Mouse (Mus musculus) skeletal muscle tissue, adult 2 months (tissue): ENCODE results near the gene Mbtd1.
A peak's percentile ranks its signal among the peaks of the same experiment; 100 is the strongest.
"Not testable (repeated sequence)": the region's sequence is repeated elsewhere in the genome, so short reads cannot be mapped to it uniquely, and the experiment has no call there.

Experiments
- DNase-seq: peaks from one replicate; pipeline ENCODE4 v3.0.0-alpha.2; 2012; ENCODE audit warnings: low read depth, low spot score

Gene Mbtd1

DNA sequence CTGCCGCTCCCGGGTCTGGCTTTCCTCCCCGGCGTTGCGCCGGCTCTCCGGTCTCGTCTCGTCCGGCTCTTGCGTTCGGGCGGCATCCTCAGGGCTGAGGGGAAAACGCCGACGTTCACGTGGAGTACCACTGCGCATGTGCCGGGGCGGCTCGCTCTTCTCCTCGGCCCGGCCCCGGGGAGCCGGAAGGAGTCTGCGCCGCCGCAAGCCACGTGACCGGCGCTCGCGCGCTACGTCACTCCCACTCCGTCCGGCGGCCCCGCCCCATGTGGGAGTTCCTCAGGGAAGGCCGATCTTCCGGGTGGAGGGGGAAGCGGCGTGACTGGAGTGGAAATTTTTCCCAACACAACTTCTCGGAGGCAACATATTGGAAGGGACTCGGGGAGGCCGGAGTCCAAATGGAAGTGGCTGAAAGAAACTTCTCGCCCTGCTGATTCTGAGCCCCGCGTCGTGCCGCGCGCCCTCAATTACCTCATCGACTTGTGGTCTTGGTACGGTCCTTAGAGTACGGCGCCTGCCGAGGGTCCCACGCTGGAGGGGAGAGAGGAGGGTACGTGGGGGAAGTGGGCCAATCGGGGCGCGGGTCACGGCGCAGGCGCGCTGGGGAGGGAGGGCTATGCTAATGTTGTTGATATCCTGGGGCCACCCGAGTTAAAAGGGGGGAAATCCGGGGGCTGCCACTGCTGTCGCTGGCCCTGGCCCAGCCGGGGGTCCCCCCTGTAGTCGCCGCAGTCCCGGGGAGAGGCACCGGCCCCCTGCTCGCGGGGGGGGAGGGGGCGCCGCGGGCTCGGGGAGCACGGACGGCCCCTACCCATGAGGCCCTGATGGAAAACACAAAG is at the start of gene Mbtd1, which contains the start of gene Utp18:
Mbtd1 (plus strand) TSS at position 281 of the 839 bp plus-strand sequence.
Utp18 (minus strand) TSS at position 195 of the 839 bp plus-strand sequence.
- DNase-seq, result peak; percentile 95

DNA sequence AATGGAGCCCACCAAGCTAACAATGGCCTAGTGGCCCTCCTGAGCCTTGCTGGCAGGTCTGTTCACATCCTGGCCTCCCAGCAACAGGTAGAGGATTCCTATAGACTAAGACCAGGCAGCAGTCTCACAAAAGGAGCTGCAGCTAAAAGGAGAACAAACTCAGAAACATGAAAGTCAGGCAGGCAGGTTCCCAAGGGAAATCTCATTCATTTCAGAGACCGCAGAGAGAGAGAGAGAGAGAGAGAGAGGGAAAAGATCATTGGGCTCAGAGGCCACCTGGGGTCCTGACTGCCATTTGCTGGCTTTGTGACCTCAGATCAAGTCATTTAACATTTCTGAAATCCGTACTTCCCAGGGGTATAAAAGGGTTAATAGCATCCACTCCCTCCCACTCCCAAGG is 38.3 kb upstream of the Mbtd1 start:
- DNase-seq, result no peak

DNA sequence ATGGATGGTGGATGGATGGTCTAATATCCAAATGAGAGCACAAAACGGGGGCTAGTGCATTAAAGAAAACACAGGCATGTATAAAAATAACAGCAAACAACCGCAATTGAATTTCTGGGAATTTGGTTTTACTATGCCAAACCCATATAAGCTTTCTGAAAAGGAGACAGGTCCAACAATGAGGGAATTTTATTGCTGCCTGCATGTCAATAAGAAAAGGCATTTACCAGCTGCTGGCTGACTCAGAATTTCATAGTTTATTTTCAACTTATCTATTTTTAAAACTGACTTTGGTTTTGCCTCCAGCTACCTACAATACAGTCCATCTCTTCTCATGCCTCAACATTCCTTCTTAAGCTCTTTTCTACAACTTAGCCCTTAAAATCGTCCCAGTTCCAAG is 33.1 kb upstream of the Mbtd1 start:
- no peak for DNase-seq

DNA sequence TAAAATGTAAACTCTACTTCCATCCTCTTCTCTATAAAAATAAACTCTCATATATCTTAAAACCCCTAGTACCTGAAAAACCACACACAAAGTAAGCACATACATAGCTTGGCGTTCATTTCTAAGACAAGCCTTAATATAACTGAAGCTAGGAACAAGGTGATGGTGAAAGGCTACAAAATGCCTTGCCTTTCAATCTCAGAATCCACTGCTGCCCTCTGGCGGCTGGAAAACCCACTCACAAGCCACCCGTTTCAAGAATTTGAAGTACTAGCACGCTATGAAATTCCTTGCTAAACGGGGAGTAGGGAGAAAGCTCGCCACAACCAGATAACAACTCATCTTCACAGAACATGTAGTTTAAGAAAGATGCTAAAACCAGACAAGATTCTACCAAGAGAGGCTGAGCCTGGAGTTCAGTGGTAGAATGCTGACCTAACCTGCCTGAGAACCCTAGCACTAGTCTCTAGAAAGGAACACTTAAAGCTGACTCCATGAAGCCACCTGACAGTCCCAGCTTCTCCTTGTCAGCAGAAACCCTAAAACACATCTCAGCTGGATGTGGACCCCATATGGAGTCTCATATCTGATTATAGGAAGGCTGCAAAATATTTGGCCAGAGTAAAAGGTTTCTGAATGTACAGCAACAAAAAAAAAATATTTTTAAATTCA is 29.2 kb upstream of the Mbtd1 start:
- DNase-seq, result peak; percentile 2

DNA sequence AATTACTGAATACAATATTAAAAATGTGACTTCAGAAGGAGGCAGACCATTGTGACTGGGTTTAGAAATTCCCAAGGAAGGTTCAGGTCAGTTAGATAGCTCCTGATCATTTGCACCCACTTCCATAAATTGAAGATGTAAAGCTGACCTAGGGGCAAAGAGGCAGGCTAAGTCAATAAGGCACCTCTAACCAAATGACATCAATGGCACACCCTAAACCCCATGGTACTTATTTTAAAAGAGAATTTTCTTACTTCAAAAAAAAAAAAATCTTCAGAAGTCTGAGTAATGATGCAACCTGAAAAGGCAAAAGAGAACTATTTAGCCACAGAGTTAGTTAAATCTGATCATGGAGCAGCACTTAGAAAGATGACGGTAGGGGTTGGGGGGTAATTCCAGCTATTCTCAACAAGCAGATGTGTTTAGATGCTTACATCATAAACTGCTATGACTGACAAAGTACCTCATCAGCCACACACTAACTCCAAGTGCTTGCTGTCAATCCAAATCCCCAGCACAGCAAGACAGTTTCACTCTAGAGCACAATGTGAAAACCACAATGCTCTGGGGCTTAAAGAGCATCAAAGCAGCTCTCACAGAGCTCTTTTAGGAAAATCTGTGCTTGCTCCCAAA is 25.0 kb upstream of the Mbtd1 start:
- DNase-seq, result no peak

DNA sequence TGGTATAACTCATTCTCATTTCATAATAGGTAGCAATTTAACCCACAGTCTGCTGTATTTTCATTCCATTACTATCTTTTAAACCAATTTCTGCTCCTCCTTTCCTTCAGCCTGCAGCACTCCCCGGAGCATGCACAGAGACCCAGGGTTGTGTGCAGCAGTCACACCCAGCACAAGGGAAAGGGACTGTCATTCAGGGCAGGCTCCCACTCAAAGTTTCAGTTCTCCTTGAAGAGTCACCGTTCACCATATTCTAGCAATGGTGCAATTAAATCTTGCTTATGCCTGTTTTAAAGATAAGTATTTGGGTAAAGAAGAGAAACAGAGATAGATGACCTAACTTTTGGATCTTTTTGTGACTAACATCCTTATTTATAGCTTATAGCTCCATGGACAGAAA is 24.5 kb upstream of the Mbtd1 start:
- no peak for DNase-seq

DNA sequence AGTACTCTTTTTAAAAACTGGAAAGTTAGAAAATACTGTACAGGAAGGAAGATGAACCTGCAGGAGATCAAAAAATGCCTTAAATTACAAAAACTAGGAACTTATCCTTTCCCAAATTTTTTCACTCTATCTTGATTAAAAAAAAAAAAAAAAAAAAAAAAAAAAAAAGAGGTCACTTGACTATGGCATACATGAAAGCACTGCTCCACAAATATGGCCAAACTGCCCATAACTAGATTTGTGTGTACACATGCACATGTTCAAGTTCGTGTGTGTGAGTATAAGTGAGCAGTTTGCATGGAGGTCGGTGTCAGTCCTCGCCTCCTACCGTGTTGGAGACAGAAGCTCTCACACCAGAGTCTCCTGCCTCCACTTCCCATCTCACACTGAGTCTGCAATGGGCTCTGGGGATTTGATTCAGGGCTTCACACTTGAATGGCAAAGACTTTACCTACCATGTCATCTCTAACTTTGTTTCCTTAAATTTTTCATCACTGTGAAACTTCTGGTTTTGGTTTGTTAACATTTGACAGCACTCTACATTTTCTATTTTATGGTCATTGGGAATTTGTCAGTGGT is 23.5 kb upstream of the Mbtd1 start:
- DNase-seq, result no peak

DNA sequence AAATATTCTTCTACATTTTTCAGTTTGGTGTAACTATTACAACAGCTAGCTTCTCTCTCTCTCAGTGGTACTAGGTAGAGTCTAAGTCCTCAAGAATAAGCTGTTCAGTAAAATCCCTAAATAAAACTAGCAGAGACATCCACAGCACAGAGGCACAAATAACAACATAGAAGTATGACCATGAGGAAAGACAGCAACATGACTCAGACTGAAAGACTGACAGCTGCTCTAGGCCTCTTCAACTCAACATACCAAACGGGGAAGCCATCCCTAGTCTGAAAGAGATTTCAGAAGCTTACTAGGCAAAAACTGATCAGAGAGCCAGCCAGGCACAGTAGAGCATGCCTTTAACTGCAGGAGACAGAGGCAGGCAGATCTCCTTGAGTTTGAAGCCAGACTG is 23.0 kb upstream of the Mbtd1 start:
- no peak for DNase-seq

DNA sequence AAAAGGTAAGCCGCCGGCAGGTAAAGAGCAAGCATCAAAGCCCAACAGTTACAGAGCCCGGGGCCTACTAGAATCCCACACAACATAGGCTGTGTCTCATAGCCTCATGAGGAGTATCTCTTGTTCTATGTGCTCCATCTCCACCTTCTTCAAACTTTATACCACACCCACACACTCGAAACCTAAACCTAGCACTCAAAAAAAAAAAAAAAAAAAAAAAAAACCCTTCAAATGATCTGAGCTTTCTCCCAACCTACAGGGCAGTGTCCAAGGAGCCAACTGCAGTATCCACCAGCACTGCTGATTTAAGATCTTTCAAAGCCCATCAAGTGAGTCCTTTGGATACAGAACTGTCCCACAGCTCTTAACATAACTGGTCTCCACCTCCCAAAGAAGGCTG is 1.6 kb upstream of the Mbtd1 start:
- no peak for DNase-seq

DNA sequence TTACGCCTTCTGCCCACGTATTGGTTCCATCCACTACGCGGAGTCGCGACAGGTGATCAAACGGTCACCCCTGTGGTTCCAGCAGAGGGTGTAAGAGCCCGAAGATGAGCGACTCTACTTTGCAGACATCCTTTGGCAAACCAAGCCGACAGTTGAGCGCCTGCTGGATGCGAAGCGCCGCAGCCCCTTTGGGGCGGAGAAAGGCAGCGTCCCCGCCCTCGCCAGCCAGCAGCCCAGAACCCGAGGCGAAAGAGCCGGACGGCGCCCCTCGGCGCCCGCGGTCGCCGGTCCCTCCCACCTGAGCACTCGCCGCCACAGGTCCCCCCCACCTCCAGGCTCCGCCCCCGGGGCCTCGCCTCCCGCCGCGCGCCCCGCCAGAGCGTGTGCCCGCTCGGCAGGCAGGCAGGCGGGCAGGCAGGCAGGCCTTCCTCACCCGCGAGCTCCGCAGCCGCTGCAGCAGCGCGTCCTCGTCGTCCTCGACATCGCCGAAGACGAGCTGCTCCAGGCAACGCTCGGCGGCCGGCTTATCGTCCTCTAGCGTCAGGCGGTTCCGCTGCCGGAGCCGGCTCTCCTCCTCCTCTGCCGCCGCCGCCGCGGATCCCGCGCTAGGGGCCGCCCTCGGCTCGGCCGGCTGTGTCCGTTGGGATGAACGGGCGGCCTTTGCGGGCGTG is 616 bp upstream of the Mbtd1 start:
- DNase-seq, result peak; percentile 30

DNA sequence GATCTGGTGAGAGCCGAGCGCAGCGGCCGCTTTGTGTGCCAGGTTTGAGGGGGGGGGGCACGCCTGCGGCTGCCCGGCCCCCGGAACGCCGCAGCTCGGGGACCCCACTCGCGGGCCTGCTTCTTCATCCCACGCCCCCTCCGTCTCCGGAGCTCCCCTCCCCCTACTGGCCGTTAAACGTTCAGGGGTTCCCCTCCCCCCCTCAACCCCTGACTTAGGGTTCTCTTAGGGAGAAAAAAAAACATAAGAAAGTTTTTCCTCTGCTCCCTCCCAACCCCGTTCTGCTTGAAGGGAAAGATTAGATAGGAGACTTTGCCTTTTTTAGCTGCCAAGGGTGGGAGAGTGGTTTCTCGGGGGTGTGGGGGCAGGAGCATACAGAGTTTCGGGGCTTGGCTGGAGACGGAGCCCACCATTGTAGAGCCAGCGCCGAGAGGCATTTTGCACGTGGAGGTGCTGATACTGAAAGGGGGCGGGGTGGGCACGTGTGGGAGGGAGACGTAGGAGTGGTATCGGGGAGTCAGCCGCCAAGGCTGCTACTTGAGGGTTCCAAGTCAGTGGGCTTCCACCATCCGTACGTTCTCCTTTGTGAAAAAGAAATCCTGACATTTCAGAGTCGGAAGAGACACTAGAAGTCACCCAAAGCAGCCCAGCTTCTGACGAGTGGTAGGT is 893 bp downstream of the Mbtd1 start:
- peak; percentile 17 for DNase-seq

DNA sequence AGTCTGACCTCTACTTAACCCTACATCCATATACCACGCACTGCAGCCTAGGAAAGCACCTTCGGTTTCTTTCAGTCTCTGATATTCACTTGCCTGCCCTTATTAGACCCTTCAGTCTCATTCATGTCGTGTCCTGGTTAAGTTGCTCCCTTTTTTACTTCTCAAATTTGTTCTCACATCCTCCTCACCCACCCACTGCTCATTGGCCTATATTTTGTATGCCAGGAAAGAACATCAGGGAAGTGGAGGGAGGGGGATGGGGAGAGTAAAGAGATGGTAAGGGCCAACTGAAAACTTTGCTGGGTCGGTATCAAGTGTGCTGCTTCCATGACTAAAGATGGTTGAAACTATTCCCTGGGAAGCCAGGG is 1.4 kb downstream of the Mbtd1 start:
- no peak for DNase-seq

DNA sequence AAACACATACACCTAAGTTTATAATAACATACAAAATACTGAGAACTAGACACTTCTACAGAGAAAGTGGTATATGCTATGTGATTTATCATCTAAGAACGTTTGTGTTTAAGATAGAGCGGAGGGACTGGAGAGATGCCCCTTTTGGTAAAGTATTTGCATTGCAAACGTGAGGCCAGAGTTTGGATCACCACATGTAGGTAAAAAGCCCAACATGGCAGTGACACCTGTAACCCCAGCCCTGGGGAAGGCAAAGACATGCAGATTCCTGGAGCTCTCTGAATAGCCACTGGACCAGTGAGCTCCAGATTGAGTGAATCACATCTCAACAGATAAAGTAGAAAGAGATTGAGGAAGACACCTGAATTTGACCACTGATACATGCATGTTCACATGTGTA is 12.1 kb downstream of the Mbtd1 start:
- DNase-seq, result no peak

DNA sequence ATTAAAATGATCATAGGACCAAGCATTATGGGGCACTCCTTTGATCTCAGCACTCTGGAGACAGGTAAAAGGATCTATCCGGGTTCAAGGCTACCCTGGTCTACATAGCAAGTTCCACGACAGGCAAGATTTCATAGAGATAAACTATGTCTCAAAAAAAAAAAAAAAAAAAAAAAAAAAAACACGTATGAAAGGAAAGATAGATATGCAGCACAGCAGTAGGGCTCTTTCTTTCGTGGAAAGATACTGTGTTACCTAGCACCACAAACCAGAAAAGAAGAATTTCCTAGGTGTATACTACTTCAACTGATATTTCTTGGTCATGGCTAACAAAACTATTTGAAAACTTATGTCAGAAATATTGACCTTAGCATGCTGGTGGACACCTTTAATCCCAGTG is 21.2 kb downstream of the Mbtd1 start:
- DNase-seq, result no peak

DNA sequence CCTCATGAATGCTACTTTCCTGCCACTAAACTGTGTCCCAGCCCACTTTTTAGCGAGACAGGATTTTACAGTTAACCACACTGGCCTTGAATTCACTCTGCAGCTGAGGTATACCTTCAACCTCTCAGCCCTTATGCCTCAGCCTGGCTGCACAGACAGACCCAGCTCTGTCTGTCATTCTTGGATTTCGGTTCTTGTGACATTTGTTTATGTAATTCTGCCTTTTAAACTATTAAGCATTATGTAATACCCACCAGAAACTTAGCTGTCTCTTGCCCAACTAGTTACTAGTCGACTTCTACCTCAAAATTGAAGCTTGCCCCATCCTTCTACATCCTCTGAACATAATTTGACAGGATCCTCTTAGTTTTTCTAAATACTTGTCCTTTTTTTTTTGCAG is 22.2 kb downstream of the Mbtd1 start:
- no peak for DNase-seq

DNA sequence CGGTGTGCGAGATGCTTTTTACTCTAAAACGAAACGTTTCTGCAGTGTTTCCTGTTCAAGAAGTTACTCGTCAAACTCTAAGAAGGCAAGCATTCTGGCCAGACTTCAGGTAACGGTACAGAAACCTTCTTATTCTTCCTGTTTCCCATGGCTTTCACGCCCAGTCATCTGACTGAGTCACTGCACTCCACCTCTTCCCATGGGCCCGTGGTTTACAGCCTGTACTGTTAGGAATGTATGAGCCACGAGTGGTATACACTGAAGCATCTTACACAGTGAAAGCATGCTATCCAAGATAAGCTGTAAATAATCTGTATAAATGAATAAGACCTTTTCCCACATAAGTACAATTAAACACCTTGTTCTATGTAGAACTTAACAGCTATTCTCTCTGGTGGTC is 23.2 kb downstream of the Mbtd1 start:
- DNase-seq, result no peak

DNA sequence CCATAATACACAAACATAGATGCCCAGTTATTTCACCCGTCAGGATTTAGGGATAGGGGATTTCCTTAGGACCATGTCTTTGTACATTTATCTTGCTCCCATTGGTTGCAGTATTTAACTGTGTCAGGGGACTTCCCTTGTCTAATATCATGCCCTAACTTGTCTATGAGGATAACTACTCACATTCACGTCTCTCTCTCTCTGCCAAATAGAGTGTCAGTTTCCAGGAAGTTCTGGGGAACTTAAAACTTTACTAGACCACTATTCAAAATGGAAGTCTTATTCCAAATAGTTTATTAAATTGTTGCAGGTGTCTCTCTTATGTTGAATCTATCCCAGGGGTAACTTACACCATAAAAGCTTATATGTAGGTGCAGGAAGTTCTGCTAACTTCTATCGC is 26.0 kb downstream of the Mbtd1 start:
- DNase-seq, result no peak

DNA sequence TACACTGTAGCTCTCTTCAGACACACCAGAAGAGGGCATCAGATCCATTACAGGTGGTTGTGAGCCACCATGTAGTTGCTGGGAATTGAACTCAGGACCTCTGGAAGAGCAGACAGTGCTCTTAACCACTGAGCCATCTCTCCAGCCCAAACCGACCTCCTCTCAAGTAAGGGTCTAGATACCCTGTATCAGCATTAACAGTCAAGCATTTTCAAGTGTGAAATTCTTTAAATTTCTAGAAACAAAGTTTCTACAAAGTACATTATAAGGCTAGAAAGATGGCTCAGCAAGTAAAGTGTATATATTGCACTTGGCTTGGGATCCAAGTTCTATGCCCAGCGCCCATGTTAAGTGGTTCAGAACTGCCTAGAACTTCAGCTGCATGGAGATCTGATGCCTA is 29.4 kb downstream of the Mbtd1 start:
- not testable (repeated sequence) for DNase-seq

DNA sequence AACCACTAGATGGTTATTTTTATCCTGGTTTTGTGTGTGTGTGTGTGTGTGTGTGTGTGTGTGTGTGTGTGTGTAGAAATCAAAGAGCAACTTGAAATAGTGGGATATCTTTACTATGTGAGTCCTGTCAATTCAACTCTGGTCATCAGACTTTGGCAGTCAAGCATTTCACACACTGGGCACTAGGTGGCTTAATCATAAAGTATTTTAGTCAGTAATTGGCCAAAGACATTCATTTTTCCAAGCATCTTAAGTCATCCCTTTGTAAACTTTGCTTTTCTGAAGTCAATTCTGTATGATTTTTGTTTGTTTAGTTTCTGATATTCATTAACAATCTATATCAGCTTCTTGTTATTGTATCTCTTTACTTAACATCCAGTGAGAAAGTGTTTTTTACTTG is 43.5 kb downstream of the Mbtd1 start:
- DNase-seq, result no peak

DNA sequence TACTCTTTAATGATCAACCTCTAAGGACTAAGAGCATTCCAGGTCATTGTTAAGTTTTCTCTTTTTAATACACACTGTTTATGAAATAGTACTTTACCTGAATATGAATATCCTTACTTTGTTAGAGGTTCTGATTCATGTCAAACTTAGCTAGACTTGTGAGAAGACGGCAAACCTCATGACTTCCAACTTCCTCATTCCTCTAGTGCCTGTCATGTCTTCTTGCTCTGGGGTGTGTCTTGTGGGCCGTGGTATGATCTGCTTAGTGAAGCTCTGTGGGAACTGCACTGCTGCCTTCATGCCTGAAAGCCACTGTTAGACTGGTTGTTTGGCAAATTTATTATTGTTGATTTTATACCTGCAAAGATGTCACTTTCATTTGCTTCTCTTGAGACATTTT is 55.3 kb downstream of the Mbtd1 start:
- DNase-seq, result no peak

DNA sequence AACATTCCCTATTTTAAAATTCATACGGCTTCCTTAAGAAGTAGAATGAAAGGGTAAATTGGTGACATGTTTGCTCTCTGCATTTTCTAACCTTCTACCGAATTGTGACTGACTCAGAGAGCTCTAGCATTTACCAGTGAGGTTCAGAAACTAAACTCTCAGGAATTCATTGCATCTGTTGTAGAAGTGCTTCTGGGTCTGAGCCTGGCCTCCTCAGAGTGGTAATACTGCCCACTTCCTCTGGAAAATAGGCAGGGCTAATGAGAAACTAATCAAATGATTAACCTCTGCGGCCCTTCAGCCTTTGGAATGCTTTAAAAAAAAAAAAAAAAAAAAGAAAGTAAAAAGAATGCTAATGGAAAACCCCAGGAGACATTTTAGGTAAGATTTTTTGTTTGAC is 59.3 kb downstream of the Mbtd1 start:
- no peak for DNase-seq
